Mouse (Mus musculus) T-helper 2 cell (primary cell): ENCODE results near the gene Optc.

Experiments
- in situ Hi-C: fragments of 300-600 bp; cut with MboI, MseI; formaldehyde crosslinking; loops from one replicate; pipeline ENCODE4 v1.15.1; 2025; ENCODE audit warnings: high pct_unique_total_duplicates

Gene Optc

GRCm38 (mm10) chr1:133882283-133883217, 25.2 kb downstream of the Optc start:
- in situ Hi-C loops = no loop called here

- in situ Hi-C loops = no loop called here
Measured at GRCm38 (mm10) chr1:133881813-133882212, 26.0 kb downstream of the Optc start.

GRCm38 (mm10) chr1:133878825-133879423, 28.9 kb downstream of the Optc start:
- in situ Hi-C loops = no loop called here

- in situ Hi-C loops = no loop called here
Measured at GRCm38 (mm10) chr1:133876936-133877335, 30.9 kb downstream of the Optc start.

GRCm38 (mm10) chr1:133873086-133873813, 34.5 kb downstream of the Optc start:
- in situ Hi-C loops = no loop called here

- in situ Hi-C loops = no loop called here
Measured at GRCm38 (mm10) chr1:133871241-133871640, 36.6 kb downstream of the Optc start.

GRCm38 (mm10) chr1:133869221-133869620, 38.6 kb downstream of the Optc start:
- in situ Hi-C loops = no loop called here

GRCm38 (mm10) chr1:133863257-133863997, 44.4 kb downstream of the Optc start:
- in situ Hi-C loops = no loop called here

- in situ Hi-C loops = no loop called here
Measured at GRCm38 (mm10) chr1:133861028-133861427, 46.8 kb downstream of the Optc start.

GRCm38 (mm10) chr1:133859821-133860711, 47.7 kb downstream of the Optc start:
- in situ Hi-C loops = no loop called here

- in situ Hi-C loops = no loop called here
Measured at GRCm38 (mm10) chr1:133859257-133859656, 48.5 kb downstream of the Optc start.

GRCm38 (mm10) chr1:133857781-133858180, 50.0 kb downstream of the Optc start:
- in situ Hi-C loops = no loop called here

GRCm38 (mm10) chr1:133857171-133857570, 50.6 kb downstream of the Optc start:
- in situ Hi-C loops = no loop called here

GRCm38 (mm10) chr1:133856655-133857054, 51.1 kb downstream of the Optc start:
- in situ Hi-C loops = no loop called here

- in situ Hi-C loops = no loop called here
Measured at GRCm38 (mm10) chr1:133856133-133856541, 51.7 kb downstream of the Optc start.

GRCm38 (mm10) chr1:133855274-133856017, 52.4 kb downstream of the Optc start:
- in situ Hi-C loops = no loop called here

GRCm38 (mm10) chr1:133854421-133855273, 53.2 kb downstream of the Optc start:
- in situ Hi-C loops = no loop called here
